Mouse (Mus musculus) lung, adult 2 months (tissue): Measurements from ENCODE around the gene Agmo. TPM values are rescaled to one million over a fixed set of nuclear protein-coding genes. Genes with fewer than 3 reads are reported as not detected.
A peak's percentile ranks its signal among the peaks of the same experiment; 100 is the strongest.

Experiments
- DNase-seq: peaks from one replicate; pipeline ENCODE4 v3.0.0; 2022
- H3K4me1 ChIP-seq: fragments of 200-500 bp; 2 replicates; pipeline ENCODE4 v1.6.1; 2011; ENCODE audit warnings: low read length; ENCODE audit not compliant: control insufficient read depth, insufficient read depth
- H3K4me3 ChIP-seq: fragments of 200-500 bp; replicated peaks from 2 replicates; pipeline ENCODE3; 2011; ENCODE audit warnings: low read depth, mild to moderate bottlenecking, control low read depth, low read length; ENCODE audit errors: extremely low read depth
- CTCF ChIP-seq: fragments of 200-500 bp; IDR thresholded peaks from 2 replicates; pipeline ENCODE4 v1.5.1; 2011; ENCODE audit warnings: mild to moderate bottlenecking, low read length, control low read depth; ENCODE audit not compliant: insufficient read depth
- POLR2A ChIP-seq: fragments of 200-500 bp; IDR thresholded peaks from 2 replicates; pipeline ENCODE4 v1.6.1; 2011; ENCODE audit warnings: low read depth, mild to moderate bottlenecking, control low read depth, low read length, borderline replicate concordance; ENCODE audit errors: extremely low read depth
- WGBS: fragments of 180-500 bp; shearing (Covaris S2); methylation state at CpG from one replicate; pipeline ENCODE4 v1.1.7; 2018; 5-methylcytosine and 5-hydroxymethylcytosine counted together
- polyA plus RNA-seq: library from polyadenylated mRNA; depleted of rRNA; stranded (reverse); fragments of >200 nt; gene quantifications from 2 replicates; pipeline ENCODE4 v1.2.3, GENCODE M21; 2012

Agmo gene
- polyA plus RNA-seq, 1 experiment, result 6.9 TPM

- WGBS, result 74% methylated on average over 5 of the region's 5 CpGs
- Histone ChIP-seq H3K4me1 (no peaks in the 10 kb centered on the region), H3K4me3 (no peak overlapping the region)
- no peak for DNase-seq
- no peak for TF ChIP-seq POLR2A
- no peak for TF ChIP-seq CTCF
Observed at GRCm38 (mm10) chr12:37426350-37426749, 184.9 kb downstream of the Agmo start.

DNA sequence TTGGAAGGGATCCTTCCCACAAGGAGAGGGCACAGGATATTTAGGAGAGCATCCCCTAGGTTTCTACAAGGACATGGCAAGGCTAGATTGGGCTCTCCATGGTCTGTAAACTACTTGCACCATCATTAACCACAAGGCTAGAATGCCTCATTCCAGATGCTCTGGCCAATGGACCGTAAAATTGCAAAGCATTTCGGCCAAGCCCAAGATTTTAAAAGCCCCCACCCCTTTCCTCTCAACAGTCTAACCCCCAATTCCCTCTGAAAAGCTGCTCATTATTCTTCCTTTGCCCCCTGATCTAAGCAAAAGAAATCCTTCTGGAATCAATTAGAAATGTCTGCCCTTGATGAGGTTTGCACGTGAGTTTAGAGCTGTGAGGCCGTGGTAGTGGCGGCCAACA lies 185.3 kb downstream of the Agmo start:
- H3K4me3 ChIP-seq, result no peak overlapping the region
- WGBS, result 87% methylated on average over 5 of the region's 5 CpGs
- TF ChIP-seq CTCF (no peak), POLR2A (no peak)

DNA sequence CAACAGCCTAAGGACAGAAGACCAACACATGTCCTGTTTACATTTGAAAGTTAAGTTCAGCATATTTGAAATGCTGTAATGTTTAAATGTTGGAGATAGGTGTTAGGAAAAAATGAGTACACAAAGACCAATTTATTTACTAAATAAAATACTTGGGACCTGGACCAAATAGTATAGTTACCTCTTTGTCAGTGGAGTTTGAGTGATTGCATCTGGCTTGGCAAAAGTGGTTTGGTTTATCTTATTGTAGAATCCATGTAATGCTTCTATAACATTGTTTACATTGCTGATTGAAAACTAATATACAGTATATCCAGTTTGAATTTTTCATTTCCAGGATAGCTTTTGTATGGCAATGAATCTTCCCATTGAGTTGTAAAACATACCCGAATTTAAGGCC lies 193.0 kb downstream of the Agmo start:
- 55% methylated on average over 1 of the region's 1 CpGs for WGBS
- H3K4me1 ChIP-seq, result no peaks in the 10 kb centered on the region
- H3K4me3 ChIP-seq, result no peak overlapping the region
- TF ChIP-seq CTCF (no peak), POLR2A (no peak)
- no peak for DNase-seq

More for the DNA sequence above, 185.3 kb downstream of the Agmo start:
- DNase-seq, result no peak
- no peaks in the 10 kb centered on the region for H3K4me1 ChIP-seq

DNA sequence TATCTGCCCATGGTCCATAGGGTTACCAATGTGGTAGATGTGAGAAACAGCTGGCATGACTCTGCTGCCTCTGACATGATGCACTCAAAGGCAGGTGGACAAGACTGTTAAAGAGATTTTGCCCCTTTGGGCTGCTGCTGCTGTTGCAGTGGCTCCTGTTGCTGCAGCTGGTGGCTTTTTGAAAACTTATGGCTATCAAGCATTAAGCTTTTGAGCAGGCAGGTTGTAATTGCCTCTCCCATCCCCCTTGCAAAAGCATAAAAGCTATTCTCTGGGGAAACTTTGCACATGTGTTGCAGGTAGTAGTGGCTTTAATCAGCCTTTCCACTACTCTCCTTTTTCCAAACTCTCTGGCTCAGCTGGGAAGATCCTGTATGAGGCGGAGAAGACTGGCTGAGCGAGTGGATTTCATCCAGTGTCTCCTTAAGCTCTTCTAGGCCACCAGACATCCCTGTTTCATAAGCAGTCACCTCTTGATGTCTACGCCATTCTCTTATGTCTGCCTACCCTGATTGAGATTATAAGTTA lies 201.1 kb downstream of the Agmo start:
- H3K4me1 ChIP-seq, result no peaks in the 10 kb centered on the region
- TF ChIP-seq CTCF (no peak), POLR2A (no peak)
- DNase-seq, result no peak
- H3K4me3 ChIP-seq, result no peak overlapping the region
- WGBS, result 96% methylated on average over 3 of the region's 3 CpGs

- 86% methylated on average over 9 of the region's 9 CpGs for WGBS
- no peaks in the 10 kb centered on the region for H3K4me1 ChIP-seq
- TF ChIP-seq CTCF (no peak), POLR2A (no peak)
Observed at GRCm38 (mm10) chr12:37445255-37445654, 203.8 kb downstream of the Agmo start.

DNA sequence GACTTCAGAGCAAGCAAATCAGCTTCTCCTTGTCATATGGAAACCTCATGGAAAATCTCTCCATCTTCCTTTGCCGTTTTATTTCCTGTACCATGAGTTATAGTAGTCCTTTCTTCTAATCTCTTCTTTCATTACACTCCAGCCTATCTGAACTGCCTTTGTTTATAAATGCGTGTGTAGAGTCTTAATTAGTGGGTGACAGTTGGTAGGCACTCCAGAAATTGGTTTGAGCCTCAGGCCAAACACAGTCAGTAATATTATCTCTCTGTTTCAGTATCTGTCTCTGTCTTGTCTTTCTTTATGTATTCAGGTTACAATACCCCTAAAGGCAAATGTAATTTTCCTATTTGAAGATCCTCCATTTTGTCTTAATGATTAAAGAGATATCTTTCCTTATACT lies 208.2 kb downstream of the Agmo start:
- no peak for DNase-seq
- no peak overlapping the region for H3K4me3 ChIP-seq
- WGBS, result 59% methylated on average over 2 of the region's 2 CpGs
- TF ChIP-seq CTCF (no peak), POLR2A (no peak)
- no peaks in the 10 kb centered on the region for H3K4me1 ChIP-seq

More at GRCm38 (mm10) chr12:37445255-37445654, 203.8 kb downstream of the Agmo start:
- no peak for DNase-seq
- no peak overlapping the region for H3K4me3 ChIP-seq

DNA sequence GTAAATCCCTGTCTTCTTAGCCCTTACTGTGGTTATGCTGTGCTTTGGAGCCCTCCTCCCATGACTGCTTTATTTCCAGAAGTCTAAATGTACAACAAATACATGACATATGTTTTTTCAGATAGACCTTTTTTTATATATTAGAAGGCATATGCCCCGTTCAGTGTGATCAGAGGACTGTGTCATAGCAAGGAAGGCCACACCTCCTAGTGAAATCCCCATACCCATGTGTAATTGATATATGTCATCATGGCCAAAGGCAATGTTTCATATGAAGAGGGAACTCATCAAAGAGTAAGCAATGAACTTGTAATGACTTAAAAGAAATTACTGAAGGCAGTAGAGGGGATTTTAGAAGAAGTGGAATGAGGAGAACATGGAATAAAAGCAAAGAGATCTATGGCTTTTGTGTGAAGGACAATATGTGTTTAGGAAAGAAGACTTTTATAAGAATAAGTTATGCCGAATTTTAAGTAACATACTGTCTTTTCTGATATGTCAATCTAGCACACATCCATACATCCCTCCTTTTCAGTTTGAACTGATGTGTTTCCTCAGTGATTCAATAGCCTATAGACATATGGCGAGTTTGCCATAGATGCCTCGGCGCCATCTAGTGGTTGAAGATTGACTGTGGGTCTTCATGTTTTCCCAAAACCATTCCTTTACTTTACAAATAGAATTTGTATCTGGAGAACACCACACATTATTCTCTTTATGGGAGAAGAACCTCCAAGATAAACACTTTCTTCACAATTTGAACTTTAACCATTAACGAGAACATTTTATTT lies 209.1 kb downstream of the Agmo start:
- peak; percentile 13 for DNase-seq
- Histone ChIP-seq H3K4me3 (no peak overlapping the region), H3K4me1 (no peaks in the 10 kb centered on the region)
- 15% methylated on average over 6 of the region's 6 CpGs for WGBS
- TF ChIP-seq CTCF (peak; percentile 23; the same call in 1 of the 2 replicates), POLR2A (no peak)

- DNase-seq, result no peak
- TF ChIP-seq POLR2A, result no peak
- no peak for TF ChIP-seq CTCF
- Histone ChIP-seq H3K4me3 (no peak overlapping the region), H3K4me1 (no peaks in the 10 kb centered on the region)
- WGBS, result 70% methylated on average over 5 of the region's 5 CpGs
Observed at GRCm38 (mm10) chr12:37471631-37472030, 230.2 kb downstream of the Agmo start.

DNA sequence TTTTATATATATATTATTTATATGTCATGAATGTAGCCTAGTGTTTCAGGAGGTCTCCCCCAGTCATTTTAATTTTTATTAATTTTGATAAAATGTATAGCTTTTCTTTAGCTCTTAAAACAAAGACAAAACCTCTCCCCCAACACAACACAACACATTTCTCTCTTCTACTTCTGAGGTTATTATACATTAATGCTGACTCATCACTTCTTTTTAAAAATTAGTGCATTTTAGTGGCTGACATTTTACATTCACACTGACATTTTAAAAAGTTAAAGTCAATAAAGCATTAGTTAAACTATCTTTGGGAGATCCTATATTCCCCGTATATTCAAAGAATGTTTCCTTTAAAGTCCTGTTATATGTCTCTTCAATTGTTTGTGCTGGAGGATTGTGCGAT lies 235.4 kb downstream of the Agmo start:
- Histone ChIP-seq H3K4me3 (no peak overlapping the region), H3K4me1 (no peaks in the 10 kb centered on the region)
- no peak for DNase-seq
- WGBS, result 91% methylated on average over 2 of the region's 2 CpGs
- TF ChIP-seq CTCF (no peak), POLR2A (no peak)

- no peak overlapping the region for H3K4me3 ChIP-seq
- DNase-seq, result no peak
- H3K4me1 ChIP-seq, result no peaks in the 10 kb centered on the region
- TF ChIP-seq CTCF, result no peak
- no peak for TF ChIP-seq POLR2A
- 71% methylated on average over 3 of the region's 3 CpGs for WGBS
Observed at GRCm38 (mm10) chr12:37487991-37488390, 246.6 kb downstream of the Agmo start.
